In the genomic region with DNA sequence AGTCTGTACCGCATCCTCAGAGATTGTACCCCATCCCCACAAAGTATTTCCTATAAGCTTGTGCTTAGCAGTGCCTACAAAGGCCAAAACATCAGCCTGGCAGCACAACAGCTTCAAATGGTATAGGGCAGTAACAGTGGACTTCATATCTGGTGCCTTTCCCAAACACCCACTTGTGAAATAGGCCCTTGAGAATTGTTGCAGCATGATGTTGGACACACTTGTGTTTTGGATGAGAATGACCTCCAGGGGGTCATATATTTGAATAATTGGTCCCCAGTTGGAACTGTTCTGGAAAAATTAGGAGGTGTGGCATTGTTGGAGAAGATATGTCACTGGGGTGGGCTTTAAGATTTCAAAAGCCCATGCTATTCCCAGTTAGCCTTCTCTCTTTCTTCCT, we compare ENCODE assay signal across 17 mouse cellular contexts.
"Had no signal": no experiment of that assay in that cellular context is flagged by ENCODE, and none has a peak within 500 bp of the region (broad histone marks: within the 10 kb centered on the region; RNA-seq: fewer than 3 reads in every experiment).

No protein-coding gene starts in this region.

- H3K4me3 ChIP-seq: midbrain, embryonic 10.5 days; midbrain, embryonic 12.5 days; myocyte; neural tube, embryonic 13.5 days; neural tube, embryonic 15.5 days had no signal

- H3K27ac ChIP-seq: midbrain, embryonic 10.5 days; midbrain, embryonic 12.5 days; neural tube, embryonic 13.5 days; neural tube, embryonic 15.5 days had no signal

- DNase-seq: lung, embryonic 14.5 days; lung, postnatal 10 days; lung, postnatal 4 days; midbrain, embryonic 14.5 days; retina, postnatal 1 day; right cerebral cortex, adult 18-20 months; right cerebral cortex, postnatal 25 days; right cerebral cortex, postnatal 4 days; spleen, adult 18-20 months; thymus, adult 18-20 months; thymus, postnatal 14 days; thymus, postnatal 36 days had no signal
